Mouse (Mus musculus) midbrain, embryonic 13.5 days (tissue): Measurements from ENCODE around the gene Tango6. TPM values are rescaled to one million over a fixed set of nuclear protein-coding genes. Genes with fewer than 3 reads are reported as not detected.
"Not testable (repeated sequence)": the region's sequence is repeated elsewhere in the genome, so short reads cannot be mapped to it uniquely, and the experiment has no call there.

Experiments used
- ATAC-seq: fragments of 200-750 bp; cut with Nextera tagmentation; 2 replicates; pipeline ENCODE4 v1.8.0; 2017; ENCODE audit warnings: mild to moderate bottlenecking, moderate TSS enrichment, moderate library complexity
- H3K27ac ChIP-seq: fragments of 300-500 bp; sonication (generic); 2 replicates; pipeline ENCODE4 v1.5.1; 2015; ENCODE audit warnings: inconsistent platforms, mild to moderate bottlenecking, moderate library complexity
- H3K27me3 ChIP-seq: fragments of 300-500 bp; sonication (generic); 2 replicates; pipeline ENCODE4 v1.6.1; 2015; ENCODE audit warnings: mild to moderate bottlenecking, inconsistent platforms
- H3K36me3 ChIP-seq: fragments of 300-500 bp; sonication (generic); 2 replicates; pipeline ENCODE4 v1.6.1; 2015; ENCODE audit warnings: mild to moderate bottlenecking, inconsistent platforms
- H3K4me1 ChIP-seq: fragments of 300-500 bp; sonication (generic); replicated peaks from 2 replicates; pipeline ENCODE4 v1.6.1; 2015; ENCODE audit warnings: inconsistent platforms
- H3K4me2 ChIP-seq: fragments of 300-500 bp; sonication (generic); replicated peaks from 2 replicates; pipeline ENCODE4 v1.6.1; 2015; ENCODE audit warnings: moderate library complexity, mild to moderate bottlenecking, inconsistent platforms
- H3K4me3 ChIP-seq: fragments of 300-500 bp; sonication (generic); replicated peaks from 2 replicates; pipeline ENCODE4 v1.5.1; 2015; ENCODE audit warnings: mild to moderate bottlenecking, inconsistent platforms
- H3K9ac ChIP-seq: fragments of 300-500 bp; sonication (generic); replicated peaks from 2 replicates; pipeline ENCODE4 v1.6.1; 2015; ENCODE audit warnings: mild to moderate bottlenecking, inconsistent platforms
- H3K9me3 ChIP-seq: fragments of 300-500 bp; sonication (generic); 2 replicates; pipeline ENCODE4 v1.6.1; 2016; ENCODE audit warnings: mild to moderate bottlenecking, inconsistent platforms
- WGBS: fragments of 180-500 bp; shearing (Covaris S2); methylation state at CpG from one replicate; pipeline ENCODE4 v1.1.7; 2015; 5-methylcytosine and 5-hydroxymethylcytosine counted together
- polyA plus RNA-seq: library from polyadenylated mRNA; unstranded; fragments of >200 nt; fragmentation: Nextera tagmentation; extraction: Ambion mirVana; gene quantifications from 2 replicates; pipeline ENCODE4 v1.2.1, GENCODE M21; 2015

The Tango6 gene
- polyA plus RNA-seq, 1 experiment from 2014 or later: 7.5 TPM

GRCm38 (mm10) chr8:106765570-106765969 is 82.7 kb downstream of the Tango6 start:
- Histone ChIP-seq H3K4me2 (no peak overlapping the region), H3K27ac (no peak overlapping the region), H3K36me3 (no peaks in the 10 kb centered on the region), H3K9me3 (no peaks in the 10 kb centered on the region), H3K4me3 (no peak overlapping the region), H3K9ac (no peak overlapping the region), H3K27me3 (peaks cover 3% of the 10 kb centered on the region; the same call in 1 of the 2 replicates), H3K4me1 (peaks cover 23% of the 10 kb centered on the region)
- WGBS: 91% methylated on average over 2 of the region's 2 CpGs
- ATAC-seq: no peak

DNA sequence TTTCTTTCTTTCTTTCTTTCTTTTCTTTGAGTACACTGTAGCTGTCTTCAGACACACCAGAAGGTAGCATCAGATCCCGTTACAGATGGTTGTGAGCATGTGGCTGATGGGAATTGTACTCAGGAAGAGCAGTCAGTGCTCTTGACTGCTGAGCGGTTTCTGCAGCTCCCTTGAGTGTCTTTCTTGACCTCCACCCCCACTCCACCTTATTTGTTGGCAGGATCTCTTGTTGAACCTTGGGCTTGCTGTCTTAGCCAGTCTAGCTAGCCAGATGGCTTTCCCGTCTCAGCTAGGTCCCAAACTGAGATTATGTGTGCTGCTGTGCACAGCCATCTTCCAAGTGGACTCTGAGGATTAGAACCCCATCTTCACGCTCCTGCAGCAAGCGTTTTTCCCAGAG is 83.9 kb downstream of the Tango6 start:
- H3K4me3 ChIP-seq: no peak overlapping the region
- no peak overlapping the region for H3K9ac ChIP-seq
- H3K27ac ChIP-seq: no peak overlapping the region
- H3K4me2 ChIP-seq: no peak overlapping the region
- no peaks in the 10 kb centered on the region for H3K9me3 ChIP-seq
- 89% methylated on average over 5 of the region's 5 CpGs for WGBS
- peaks cover 12% of the 10 kb centered on the region for H3K4me1 ChIP-seq
- H3K36me3 ChIP-seq: no peaks in the 10 kb centered on the region
- H3K27me3 ChIP-seq: peaks cover 3% of the 10 kb centered on the region; the same call in 1 of the 2 replicates
- no peak for ATAC-seq

DNA sequence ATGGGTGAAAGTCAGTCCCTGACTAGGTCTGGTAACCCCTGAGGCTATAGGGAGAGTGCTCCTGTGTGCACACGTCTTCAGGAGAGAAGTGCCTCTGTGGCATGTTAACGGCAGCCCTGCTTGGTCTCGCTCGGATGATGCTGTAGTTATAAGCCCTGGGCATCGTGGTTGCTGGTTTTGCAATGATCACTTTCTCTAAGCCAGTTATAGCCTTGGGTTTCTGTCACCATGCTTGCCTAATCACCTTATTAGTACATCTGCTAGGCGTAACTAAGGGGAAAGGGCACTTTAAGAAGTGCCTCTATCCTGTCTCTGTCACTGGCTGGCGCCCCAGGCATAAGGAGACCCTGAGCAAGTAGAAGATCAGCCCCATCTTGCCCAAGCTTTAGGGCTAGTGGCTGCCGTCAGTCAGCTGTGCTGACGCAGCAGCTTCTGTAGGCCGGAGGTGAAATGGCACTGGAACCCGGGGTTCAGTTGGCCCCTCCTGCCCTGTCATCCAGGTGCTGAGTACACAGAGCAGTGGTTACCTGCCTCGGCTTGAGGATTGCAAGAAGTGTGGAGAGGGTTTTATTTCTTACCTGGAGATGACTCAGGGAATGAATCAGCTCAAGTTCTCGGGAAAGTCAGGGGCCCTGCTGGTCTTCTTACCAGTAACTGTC is 86.4 kb downstream of the Tango6 start:
- Histone ChIP-seq H3K27me3 (peaks cover 3% of the 10 kb centered on the region; the same call in 1 of the 2 replicates), H3K27ac (no peak overlapping the region), H3K36me3 (no peaks in the 10 kb centered on the region), H3K4me3 (no peak overlapping the region), H3K9ac (no peak overlapping the region), H3K9me3 (no peaks in the 10 kb centered on the region), H3K4me1 (no peaks in the 10 kb centered on the region), H3K4me2 (no peak overlapping the region)
- 84% methylated on average over 13 of the region's 13 CpGs for WGBS
- ATAC-seq: no peak

GRCm38 (mm10) chr8:106770596-106771179 is 87.8 kb downstream of the Tango6 start:
- Histone ChIP-seq H3K4me1 (no peaks in the 10 kb centered on the region), H3K27ac (no peak overlapping the region), H3K4me3 (no peak overlapping the region), H3K36me3 (no peaks in the 10 kb centered on the region), H3K9me3 (no peaks in the 10 kb centered on the region), H3K27me3 (no peaks in the 10 kb centered on the region), H3K4me2 (no peak overlapping the region), H3K9ac (no peak overlapping the region)
- ATAC-seq: no peak
- 89% methylated on average over 9 of the region's 9 CpGs for WGBS

DNA sequence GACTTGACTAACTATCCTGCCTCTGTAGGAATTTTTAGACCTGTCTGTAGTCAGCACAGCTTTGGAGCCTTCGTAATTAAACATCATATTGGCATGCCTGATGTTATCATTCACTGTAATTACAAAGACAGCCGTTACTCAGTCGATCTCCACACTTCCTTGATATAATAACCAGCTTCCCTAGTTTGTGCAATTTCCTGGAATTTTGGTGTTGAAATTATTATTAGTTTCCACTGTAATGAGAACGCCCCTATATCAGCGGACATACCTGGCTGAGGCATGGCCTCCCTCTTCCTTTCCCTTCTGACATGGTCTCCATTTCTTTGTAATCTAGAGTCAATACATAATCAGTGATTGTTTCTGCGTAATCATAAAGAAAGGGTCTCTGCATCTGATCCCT is 89.2 kb downstream of the Tango6 start:
- Histone ChIP-seq H3K36me3 (no peaks in the 10 kb centered on the region), H3K4me3 (no peak overlapping the region), H3K4me1 (no peaks in the 10 kb centered on the region), H3K4me2 (no peak overlapping the region), H3K27me3 (no peaks in the 10 kb centered on the region), H3K9ac (no peak overlapping the region), H3K9me3 (no peaks in the 10 kb centered on the region), H3K27ac (no peak overlapping the region)
- WGBS: 91% methylated on average over 6 of the region's 6 CpGs
- no peak for ATAC-seq

DNA sequence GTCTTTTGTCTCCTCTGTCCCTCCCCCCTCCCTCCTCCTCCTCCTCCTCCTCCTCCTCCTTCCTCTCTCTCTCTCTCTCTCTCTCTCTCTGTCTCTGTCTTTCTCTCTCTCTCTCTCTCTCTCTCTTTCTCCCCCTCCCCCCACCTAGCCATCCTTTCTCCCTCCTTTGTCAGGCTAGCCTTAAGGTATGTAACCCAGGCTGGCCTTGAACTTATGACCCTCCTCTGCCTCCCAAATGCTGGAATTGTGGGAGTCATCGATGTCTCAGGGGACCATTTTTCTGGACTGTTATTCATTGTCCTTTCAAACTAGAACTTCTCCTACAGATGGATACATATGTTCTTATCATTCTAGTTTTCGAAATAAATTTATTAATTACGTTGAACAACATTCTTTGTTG is 89.6 kb downstream of the Tango6 start:
- Histone ChIP-seq H3K9ac (no peak overlapping the region), H3K9me3 (no peaks in the 10 kb centered on the region), H3K36me3 (no peaks in the 10 kb centered on the region), H3K4me3 (no peak overlapping the region), H3K27me3 (no peaks in the 10 kb centered on the region), H3K4me2 (no peak overlapping the region), H3K27ac (no peak overlapping the region), H3K4me1 (no peaks in the 10 kb centered on the region)
- WGBS: 96% methylated on average over 3 of the region's 3 CpGs
- ATAC-seq: no peak

- Histone ChIP-seq H3K4me1 (0 out of 2 replicates have a peak, but pooled peaks cover 3% of the 10 kb centered on the region), H3K9ac (no peak overlapping the region), H3K27ac (peak overlapping the region; percentile 41), H3K27me3 (no peaks in the 10 kb centered on the region), H3K4me3 (no peak overlapping the region), H3K4me2 (no peak overlapping the region), H3K36me3 (no peaks in the 10 kb centered on the region), H3K9me3 (no peaks in the 10 kb centered on the region)
- WGBS: 68% methylated on average over 8 of the region's 8 CpGs
- no peak for ATAC-seq
Measured at GRCm38 (mm10) chr8:106774567-106775320, 91.9 kb downstream of the Tango6 start.

DNA sequence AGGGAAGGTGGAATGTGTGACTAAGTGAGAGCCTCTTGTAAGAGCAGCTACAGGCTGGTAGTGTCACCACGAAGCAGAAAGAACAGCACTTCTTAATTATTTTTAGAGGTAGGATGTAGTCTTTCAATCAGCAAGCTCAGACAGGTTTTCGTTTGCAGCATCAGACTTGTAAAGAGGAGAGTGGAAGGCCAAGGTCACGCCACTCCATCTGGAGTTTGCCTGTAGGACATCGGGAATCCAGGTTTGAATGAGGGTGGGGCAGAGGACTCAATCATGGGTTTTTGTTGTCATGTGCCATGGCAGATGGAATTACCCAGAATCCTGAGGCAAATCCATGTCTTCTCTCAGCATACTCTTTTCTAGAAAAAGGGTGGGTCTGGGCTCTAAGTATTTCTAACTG is 106.8 kb downstream of the Tango6 start:
- Histone ChIP-seq H3K27ac (no peak overlapping the region), H3K4me1 (no peaks in the 10 kb centered on the region), H3K27me3 (no peaks in the 10 kb centered on the region), H3K9ac (no peak overlapping the region), H3K4me2 (no peak overlapping the region), H3K36me3 (no peaks in the 10 kb centered on the region), H3K9me3 (no peaks in the 10 kb centered on the region), H3K4me3 (no peak overlapping the region)
- no peak for ATAC-seq
- WGBS: 65% methylated on average over 4 of the region's 4 CpGs

GRCm38 (mm10) chr8:106794820-106795219 is 112.0 kb downstream of the Tango6 start:
- no peaks in the 10 kb centered on the region for H3K36me3 ChIP-seq
- H3K4me2 ChIP-seq: no peak overlapping the region
- no peaks in the 10 kb centered on the region for H3K4me1 ChIP-seq
- H3K4me3 ChIP-seq: no peak overlapping the region
- H3K27me3 ChIP-seq: no peaks in the 10 kb centered on the region
- no peak overlapping the region for H3K9ac ChIP-seq
- no peak for ATAC-seq
- H3K27ac ChIP-seq: no peak overlapping the region
- no peaks in the 10 kb centered on the region for H3K9me3 ChIP-seq
- WGBS: 97% methylated on average over 2 of the region's 2 CpGs

DNA sequence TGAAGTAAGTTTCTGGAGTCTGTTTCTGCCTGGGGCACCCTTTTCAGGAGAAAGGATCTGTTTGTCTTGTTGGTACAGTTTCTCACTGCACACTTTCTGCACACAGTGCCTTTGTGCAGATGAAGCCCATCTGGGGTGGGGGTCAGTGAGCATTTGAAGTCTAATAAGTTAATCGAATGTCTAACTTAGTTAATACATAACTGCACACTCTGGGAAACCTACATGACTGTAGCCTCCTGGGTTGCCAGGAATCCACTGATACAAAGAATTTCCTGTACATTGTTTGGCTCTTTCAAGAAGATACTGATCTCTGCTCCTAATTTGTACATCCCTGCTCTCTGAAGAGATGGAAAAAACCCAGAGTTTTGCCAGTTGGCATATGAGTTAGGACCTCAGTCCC is 117.0 kb downstream of the Tango6 start:
- H3K4me1 ChIP-seq: no peaks in the 10 kb centered on the region
- H3K4me2 ChIP-seq: no peak overlapping the region
- H3K9me3 ChIP-seq: no peaks in the 10 kb centered on the region
- no peak for ATAC-seq
- 72% methylated on average over 1 of the region's 1 CpGs for WGBS
- no peaks in the 10 kb centered on the region for H3K36me3 ChIP-seq
- no peak overlapping the region for H3K4me3 ChIP-seq
- no peak overlapping the region for H3K27ac ChIP-seq
- H3K9ac ChIP-seq: no peak overlapping the region
- no peaks in the 10 kb centered on the region for H3K27me3 ChIP-seq

DNA sequence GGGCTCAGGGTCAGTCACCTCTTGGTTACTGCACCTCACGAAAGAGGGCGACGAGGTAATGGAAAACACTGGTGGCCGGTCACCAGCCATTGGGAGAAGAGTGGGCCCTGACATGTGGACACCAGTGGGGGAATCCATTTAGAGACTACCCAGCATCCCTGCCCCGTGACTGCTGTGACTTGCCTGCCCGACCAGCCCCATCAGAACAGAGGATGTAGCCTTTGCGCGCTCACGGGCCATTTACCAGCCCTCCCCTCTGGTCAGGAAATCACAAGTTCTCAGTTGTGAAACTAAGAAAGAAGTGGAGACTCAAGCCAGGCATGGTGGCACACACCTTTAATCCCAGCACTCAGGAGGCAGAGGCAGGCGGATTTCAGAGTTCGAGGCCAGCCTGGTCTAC is 118.4 kb downstream of the Tango6 start:
- WGBS: 94% methylated on average over 11 of the region's 11 CpGs
- H3K9me3 ChIP-seq: no peaks in the 10 kb centered on the region; the same call in 1 of the 2 replicates
- no peak overlapping the region for H3K4me3 ChIP-seq
- no peak for ATAC-seq
- H3K27me3 ChIP-seq: no peaks in the 10 kb centered on the region
- no peak overlapping the region for H3K27ac ChIP-seq
- H3K4me2 ChIP-seq: no peak overlapping the region
- H3K36me3 ChIP-seq: no peaks in the 10 kb centered on the region
- no peak overlapping the region for H3K9ac ChIP-seq
- no peaks in the 10 kb centered on the region for H3K4me1 ChIP-seq

- 83% methylated on average over 11 of the region's 12 CpGs for WGBS
- H3K27ac ChIP-seq, ATAC-seq, H3K4me3 ChIP-seq, H3K9ac ChIP-seq, H3K4me1 ChIP-seq, H3K4me2 ChIP-seq, H3K27me3 ChIP-seq, H3K36me3 ChIP-seq, H3K9me3 ChIP-seq: not testable (repeated sequence)
Measured at GRCm38 (mm10) chr8:106802384-106803137, 119.7 kb downstream of the Tango6 start.
